Mouse (Mus musculus): Measurements from ENCODE around the gene Itsn1. TPM values are rescaled to one million over a fixed set of nuclear protein-coding genes. Genes with fewer than 3 reads are reported as not detected.

Gene Itsn1
- total RNA-seq, 2 experiments from 2014 or later, result 158 to 175 TPM

GRCm38 (mm10) chr16:91815067-91815466 lies 86.0 kb downstream of the Itsn1 start:
- no peak for DNase-seq

- no peak for DNase-seq
Measured at GRCm38 (mm10) chr16:91820299-91820698, 91.2 kb downstream of the Itsn1 start.

- no peak for DNase-seq
Measured at GRCm38 (mm10) chr16:91822325-91822724, 93.2 kb downstream of the Itsn1 start.

GRCm38 (mm10) chr16:91822759-91823158 lies 93.7 kb downstream of the Itsn1 start:
- DNase-seq, result no peak

GRCm38 (mm10) chr16:91825774-91826325 lies 96.8 kb downstream of the Itsn1 start:
- no peak for DNase-seq

- no peak for DNase-seq
Measured at GRCm38 (mm10) chr16:91826893-91827292, 97.8 kb downstream of the Itsn1 start.

GRCm38 (mm10) chr16:91827456-91827855 lies 98.4 kb downstream of the Itsn1 start:
- no peak for DNase-seq

- no peak for DNase-seq
Measured at GRCm38 (mm10) chr16:91828160-91828559, 99.1 kb downstream of the Itsn1 start.

- DNase-seq, result no peak
Measured at GRCm38 (mm10) chr16:91828603-91829002, 99.5 kb downstream of the Itsn1 start.

- DNase-seq, result no peak
Measured at GRCm38 (mm10) chr16:91829121-91829520, 100.0 kb downstream of the Itsn1 start.

GRCm38 (mm10) chr16:91830260-91830659 lies 101.2 kb downstream of the Itsn1 start:
- no peak for DNase-seq

GRCm38 (mm10) chr16:91833121-91833520 lies 104.0 kb downstream of the Itsn1 start:
- DNase-seq, result no peak

- DNase-seq, result no peak
Measured at GRCm38 (mm10) chr16:91833558-91833957, 104.5 kb downstream of the Itsn1 start.

- DNase-seq, result no peak
Measured at GRCm38 (mm10) chr16:91833981-91834380, 104.9 kb downstream of the Itsn1 start.

GRCm38 (mm10) chr16:91835790-91836189 lies 106.7 kb downstream of the Itsn1 start:
- no peak for DNase-seq

GRCm38 (mm10) chr16:91836592-91837557 lies 107.8 kb downstream of the Itsn1 start:
- no peak for DNase-seq

- DNase-seq, result no peak
Measured at GRCm38 (mm10) chr16:91837558-91838041, 108.5 kb downstream of the Itsn1 start.

- DNase-seq, result no peak
Measured at GRCm38 (mm10) chr16:91838771-91839170, 109.7 kb downstream of the Itsn1 start.

- DNase-seq, result no peak
Measured at GRCm38 (mm10) chr16:91839462-91839861, 110.4 kb downstream of the Itsn1 start.

GRCm38 (mm10) chr16:91841026-91841630 lies 112.0 kb downstream of the Itsn1 start:
- no peak for DNase-seq

GRCm38 (mm10) chr16:91846089-91846741 lies 117.1 kb downstream of the Itsn1 start:
- DNase-seq, result no peak

- no peak for DNase-seq
Measured at GRCm38 (mm10) chr16:91847525-91848225, 118.6 kb downstream of the Itsn1 start.
